Mouse (Mus musculus) heart, adult 10 weeks (tissue): ENCODE data around the gene Olfr629. TPM values are rescaled to one million over a fixed set of nuclear protein-coding genes. Genes with fewer than 3 reads are reported as not detected.

Source experiments
- polyA plus RNA-seq: library from polyadenylated mRNA; stranded (reverse); fragments of 350-450 nt; fragmentation: Illumina TruSeq; extraction: RNeasy Lipid Tissue Mini Kit (QIAGEN cat#74804); gene quantifications from one replicate; pipeline ENCODE4 v1.2.3, GENCODE M21; 2014; ENCODE audit warnings: low read depth, low replicate concordance

Gene Olfr629
- polyA plus RNA-seq = not detected

DNA sequence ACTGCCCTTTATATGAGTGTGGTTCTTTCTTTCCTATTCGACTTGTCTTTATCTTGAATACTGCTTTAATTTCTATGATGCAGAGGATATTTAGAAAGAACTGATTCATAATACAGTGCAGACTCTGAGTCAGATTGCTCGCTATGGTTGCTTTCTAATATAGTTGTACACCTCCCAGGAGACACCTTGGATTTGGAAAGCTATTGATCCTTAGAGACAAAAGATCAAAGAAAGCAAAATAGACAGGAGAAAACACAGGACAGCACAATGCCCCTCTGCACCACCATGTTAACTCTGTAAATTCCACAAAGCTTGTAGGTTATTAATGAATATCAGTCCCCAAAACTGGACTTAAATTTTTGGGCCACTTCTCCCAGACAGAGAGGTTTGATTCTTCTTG, at the start of gene Olfr629:
Olfr629 (minus strand) TSS at position 101 of the 400 bp plus-strand sequence.

DNA sequence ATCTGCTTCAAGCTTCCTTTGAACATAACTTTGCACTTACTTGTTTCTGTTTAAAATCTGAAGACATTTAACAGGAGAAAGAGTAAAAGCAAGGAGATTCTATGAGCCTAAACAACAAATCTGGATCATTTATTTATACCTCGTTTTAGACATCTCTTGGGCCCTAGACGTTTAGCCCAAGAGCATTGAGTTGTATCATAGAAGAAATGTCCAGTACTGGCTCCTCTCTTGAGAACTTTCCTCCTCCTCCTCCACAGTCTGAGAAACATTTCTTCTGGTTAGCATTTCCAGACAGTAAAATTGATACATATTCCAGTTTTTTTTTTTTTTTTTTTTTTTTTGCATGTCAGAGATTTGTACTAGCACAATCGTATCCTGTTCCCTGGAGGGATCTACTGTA, 47.0 kb upstream of the Olfr629 start, which contains the start of gene Olfr67:
Olfr67 (minus strand) TSS at position 101 of the 400 bp plus-strand sequence.

DNA sequence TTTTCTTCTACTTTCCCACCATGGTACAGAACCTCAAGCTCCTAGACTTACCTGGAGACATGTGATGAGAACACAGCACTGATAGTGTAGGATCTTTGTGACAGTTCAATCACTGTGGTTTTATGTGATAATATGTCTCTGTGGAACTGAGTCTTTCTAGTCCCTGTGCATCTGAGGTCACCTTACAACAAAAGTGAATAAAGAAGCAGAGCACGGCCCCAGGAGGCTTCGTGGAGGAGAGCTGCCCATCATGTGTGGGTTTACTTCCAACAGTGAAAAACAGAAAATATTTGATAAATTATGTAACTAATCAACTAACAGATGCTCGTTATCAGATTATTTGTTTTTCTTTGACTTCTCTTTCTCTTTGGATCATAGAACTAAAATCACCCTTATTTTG, 34.9 kb upstream of the Olfr629 start, which contains the start of gene Olfr68:
Olfr68 (minus strand) TSS at position 101 of the 400 bp plus-strand sequence.

DNA sequence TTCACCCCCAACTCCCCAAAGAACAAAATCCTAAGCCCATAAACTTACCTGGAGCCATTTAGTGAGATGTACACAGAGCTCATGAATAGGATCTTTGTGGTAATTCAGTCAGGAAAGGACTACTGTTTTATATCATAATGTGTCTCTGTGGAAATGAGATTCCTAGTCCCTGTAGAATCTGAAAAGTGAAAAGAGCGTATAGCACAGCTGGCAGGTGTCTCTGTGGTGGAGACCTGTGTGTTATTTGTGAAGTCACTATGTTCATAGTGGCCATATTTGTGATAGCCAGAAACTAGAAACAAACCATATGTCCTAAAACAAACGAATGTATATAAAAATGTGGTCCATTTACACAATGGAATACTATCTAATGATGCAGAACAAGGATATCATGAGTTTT, 26.8 kb upstream of the Olfr629 start, which contains the start of gene Olfr69:
Olfr69 (minus strand) TSS at position 101 of the 400 bp plus-strand sequence.

DNA sequence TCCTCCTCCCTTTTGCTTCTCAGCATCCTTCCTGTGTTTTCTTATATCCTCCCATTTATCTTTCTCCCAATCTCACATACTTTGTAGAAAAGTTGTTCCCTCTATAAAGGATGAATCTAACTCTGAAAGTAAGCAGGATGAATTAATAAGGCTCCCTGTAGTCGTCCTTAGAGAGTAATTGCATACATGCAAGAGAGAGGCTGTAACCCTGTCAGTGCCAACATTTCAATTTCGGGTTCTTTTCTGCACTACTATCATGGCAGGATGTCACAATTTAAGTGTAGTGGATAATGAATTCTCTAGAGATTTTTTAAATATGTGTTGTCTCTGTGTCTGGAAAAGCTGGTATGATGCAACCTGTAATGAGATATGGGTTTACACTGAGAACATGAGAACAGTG, 12.5 kb upstream of the Olfr629 start, which contains the start of gene Olfr630:
Olfr630 (minus strand) TSS at position 101 of the 400 bp plus-strand sequence.

DNA sequence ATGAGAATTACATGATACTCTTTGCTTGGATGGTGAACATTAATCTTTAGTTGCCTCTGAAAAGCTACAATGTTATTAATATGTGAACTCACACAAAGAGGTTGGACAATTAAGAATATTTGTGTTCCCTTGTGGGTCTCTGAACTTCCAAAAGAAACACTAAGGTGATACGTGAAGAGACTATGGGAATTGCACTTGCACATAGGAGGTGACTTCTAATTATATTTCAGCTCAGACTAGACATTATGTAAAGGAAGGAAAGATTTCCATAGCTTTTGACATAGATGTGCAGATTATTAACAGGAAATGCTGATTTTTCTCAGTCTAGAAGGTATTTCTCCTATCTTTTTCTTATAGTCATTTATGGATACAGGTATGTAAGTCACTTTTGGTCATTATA, 14.7 kb downstream of the Olfr629 start, which contains the start of gene Olfr628:
Olfr628 (plus strand) TSS at position 301 of the 400 bp plus-strand sequence.

DNA sequence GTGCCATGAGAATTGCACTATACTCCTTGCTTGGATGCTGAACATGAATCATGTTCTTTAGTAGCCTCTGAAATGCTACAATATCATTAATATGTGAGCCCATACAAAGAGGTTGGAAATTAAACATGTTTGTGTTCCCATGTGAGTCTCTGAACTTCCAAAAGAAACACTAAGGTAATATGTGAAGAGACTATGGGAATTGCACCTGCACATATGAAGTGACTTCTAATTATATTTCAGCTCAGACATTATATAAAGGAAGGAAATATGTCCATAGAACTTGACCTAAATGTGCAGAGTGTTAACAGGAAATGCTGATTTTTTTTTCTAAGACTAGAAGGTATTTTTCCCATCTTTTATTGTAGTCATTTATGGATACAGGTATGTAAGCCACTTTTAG, 30.4 kb downstream of the Olfr629 start, which contains the start of gene Olfr243:
Olfr243 (plus strand) TSS at position 301 of the 400 bp plus-strand sequence.

Other genes with a start within 250 kb of the Olfr629 start
- not detected for gene Olfr609, start 246.9 kb downstream of the Olfr629 start, polyA plus RNA-seq
- not detected for gene Olfr610, start 232.8 kb downstream of the Olfr629 start, polyA plus RNA-seq
- not detected for gene Olfr611, start 224.1 kb downstream of the Olfr629 start, polyA plus RNA-seq
- gene Olfr612, start 202.2 kb downstream of the Olfr629 start, polyA plus RNA-seq = not detected
- not detected for gene Olfr613, start 196.9 kb downstream of the Olfr629 start, polyA plus RNA-seq
- not detected for gene Olfr615, start 188.9 kb downstream of the Olfr629 start, polyA plus RNA-seq
- gene Olfr616, start 175.8 kb downstream of the Olfr629 start, polyA plus RNA-seq = not detected
- not detected for gene Olfr617, start 171.9 kb downstream of the Olfr629 start, polyA plus RNA-seq
- not detected for gene Olfr618, start 154.8 kb downstream of the Olfr629 start, polyA plus RNA-seq
- gene Olfr619, start 144.4 kb downstream of the Olfr629 start, polyA plus RNA-seq = not detected
- not detected for gene Olfr620, start 132.4 kb downstream of the Olfr629 start, polyA plus RNA-seq
- not detected for gene Olfr622, start 102.2 kb downstream of the Olfr629 start, polyA plus RNA-seq
- gene Olfr623, start 81.2 kb downstream of the Olfr629 start, polyA plus RNA-seq = not detected
- gene Olfr624, start 73.8 kb downstream of the Olfr629 start, polyA plus RNA-seq = not detected
- not detected for gene Olfr625-ps1, start 62.2 kb downstream of the Olfr629 start, polyA plus RNA-seq
- gene Olfr243, start 30.3 kb downstream of the Olfr629 start, polyA plus RNA-seq = not detected
- gene Olfr628, start 14.6 kb downstream of the Olfr629 start, polyA plus RNA-seq = not detected
- not detected for gene Olfr630, start 12.4 kb upstream of the Olfr629 start, polyA plus RNA-seq
- gene Olfr69, start 26.7 kb upstream of the Olfr629 start, polyA plus RNA-seq = not detected
- gene Olfr68, start 34.8 kb upstream of the Olfr629 start, polyA plus RNA-seq = not detected
- not detected for gene Olfr67, start 46.9 kb upstream of the Olfr629 start, polyA plus RNA-seq
- gene Hbb-bt, start 69.1 kb upstream of the Olfr629 start, polyA plus RNA-seq = 792 TPM
- 6,129 TPM for gene Hbb-bs, start 83.2 kb upstream of the Olfr629 start, polyA plus RNA-seq
- not detected for gene Hbb-bh2, start 95.6 kb upstream of the Olfr629 start, polyA plus RNA-seq
- not detected for gene Hbb-bh1, start 98.2 kb upstream of the Olfr629 start, polyA plus RNA-seq
- not detected for gene Hbb-y, start 108.3 kb upstream of the Olfr629 start, polyA plus RNA-seq
- gene Olfr66, start 141.3 kb upstream of the Olfr629 start, polyA plus RNA-seq = not detected
- gene Olfr64, start 149.5 kb upstream of the Olfr629 start, polyA plus RNA-seq = not detected
- gene Olfr65, start 158.5 kb upstream of the Olfr629 start, polyA plus RNA-seq = not detected
- gene Olfr631, start 183.9 kb upstream of the Olfr629 start, polyA plus RNA-seq = not detected
- gene Olfr632, start 189.4 kb upstream of the Olfr629 start, polyA plus RNA-seq = not detected
- gene Olfr633, start 199.5 kb upstream of the Olfr629 start, polyA plus RNA-seq = not detected
- gene Olfr635, start 226.2 kb upstream of the Olfr629 start, polyA plus RNA-seq = not detected